Mouse (Mus musculus) CH12.LX (cell line): Measurements from ENCODE around the gene Trp63. TPM values are rescaled to one million over a fixed set of nuclear protein-coding genes. Genes with fewer than 3 reads are reported as not detected.
A peak's percentile ranks its signal among the peaks of the same experiment; 100 is the strongest.

ENCODE experiments used
- DNase-seq: peaks from one replicate; pipeline ENCODE4 v3.0.0-alpha.2; 2013; ENCODE audit errors: extremely low read depth
- H3K27ac ChIP-seq: 2 replicates; pipeline ENCODE4 v1.5.1; 2012; ENCODE audit warnings: low read depth, mild to moderate bottlenecking, control low read depth, moderate library complexity; ENCODE audit not compliant: insufficient read depth
- H3K27me3 ChIP-seq: replicated peaks from 2 replicates; pipeline ENCODE3; 2012; ENCODE audit warnings: inconsistent platforms
- H3K36me3 ChIP-seq, 2 experiments: replicated peaks in 1 of 2; 2 replicates each; pipeline versions ENCODE3 to v1.6.1; 2012; ENCODE audit warnings: inconsistent platforms in 1 of 2, low read length in 1 of 2, mild to moderate bottlenecking in 1 of 2, mixed read lengths in 1 of 2, moderate library complexity in 1 of 2; ENCODE audit not compliant: control insufficient read depth in 1 of 2, insufficient read depth in 1 of 2
- H3K4me1 ChIP-seq, 2 experiments: 2 replicates each; pipeline ENCODE4 v1.6.1; 2012; ENCODE audit warnings: inconsistent platforms in 1 of 2, moderate library complexity in 1 of 2; ENCODE audit not compliant: insufficient read depth in 2 of 2, control insufficient read depth in 1 of 2
- H3K4me2 ChIP-seq: 2 replicates; pipeline ENCODE4 v1.6.1; 2012; ENCODE audit warnings: low read depth, mild to moderate bottlenecking, control low read depth; ENCODE audit not compliant: poor library complexity, insufficient read depth, severe bottlenecking
- H3K4me3 ChIP-seq, 3 experiments: fragments of 150-350 bp in 1 of 3; sonication (generic) in 1 of 3; replicated peaks in 1 of 3; 2 replicates each; pipeline versions ENCODE3 to v1.5.1; 2011 to 2012; ENCODE audit warnings: low read depth in 2 of 3, low read length in 2 of 3, mild to moderate bottlenecking in 2 of 3, moderate library complexity in 2 of 3, control low read depth in 1 of 3, improper control_type of control experiment in 1 of 3, inconsistent platforms in 1 of 3, mixed read lengths in 1 of 3; ENCODE audit not compliant: poor library complexity in 1 of 3
- H3K79me2 ChIP-seq: replicated peaks from 2 replicates; pipeline ENCODE4 v1.6.1; 2012; ENCODE audit warnings: mild to moderate bottlenecking, moderate library complexity; ENCODE audit not compliant: control insufficient read depth, poor library complexity, insufficient read depth, severe bottlenecking; ENCODE audit errors: extremely low read depth
- H3K9ac ChIP-seq: 2 replicates; pipeline ENCODE4 v1.6.1; 2012; ENCODE audit warnings: low read depth, mild to moderate bottlenecking, control low read depth, moderate library complexity; ENCODE audit not compliant: insufficient read depth
- H3K9me3 ChIP-seq: replicated peaks from 2 replicates; pipeline ENCODE3; 2012; ENCODE audit warnings: low read length, inconsistent platforms, mixed read lengths
- BHLHE40 ChIP-seq: IDR thresholded peaks from 2 replicates; pipeline ENCODE4 v1.6.1; 2011; ENCODE audit warnings: mild to moderate bottlenecking, low read depth, low read length, improper control_type of control experiment
- CHD1 ChIP-seq: IDR thresholded peaks from 2 replicates; pipeline ENCODE4 v1.6.1; 2012; ENCODE audit warnings: low read depth, low read length, improper control_type of control experiment, inconsistent platforms
- CHD2 ChIP-seq: IDR thresholded peaks from 2 replicates; pipeline ENCODE4 v1.6.1; 2011; ENCODE audit warnings: low read length, improper control_type of control experiment
- CTCF ChIP-seq, 2 experiments: IDR thresholded peaks in 1 of 2; conservative IDR thresholded peaks in 1 of 2; 2 replicates each; pipeline ENCODE4 v1.5.1; 2011 to 2012; ENCODE audit warnings: low read depth in 2 of 2, low read length in 2 of 2, improper control_type of control experiment in 1 of 2, inconsistent platforms in 1 of 2, mild to moderate bottlenecking in 1 of 2, moderate library complexity in 1 of 2
- E2F4 ChIP-seq: IDR thresholded peaks from 2 replicates; pipeline ENCODE4 v1.6.1; 2011; ENCODE audit warnings: low read depth, low read length, improper control_type of control experiment; ENCODE audit not compliant: insufficient replicate concordance
- ELF1 ChIP-seq: IDR thresholded peaks from 2 replicates; pipeline ENCODE4 v1.6.1; 2014; ENCODE audit warnings: low read depth, mild to moderate bottlenecking, inconsistent platforms, low read length, improper control_type of control experiment
- EP300 ChIP-seq: IDR thresholded peaks from 2 replicates; pipeline ENCODE4 v1.6.1; 2011; ENCODE audit warnings: low read length, improper control_type of control experiment
- ETS1 ChIP-seq: conservative IDR thresholded peaks from 2 replicates; pipeline ENCODE4 v1.6.1; 2012; ENCODE audit warnings: low read depth, mild to moderate bottlenecking, inconsistent platforms, low read length, improper control_type of control experiment, moderate library complexity
- GABPA ChIP-seq: IDR thresholded peaks from 2 replicates; pipeline ENCODE4 v1.6.1; 2012; ENCODE audit warnings: low read depth, low read length, improper control_type of control experiment, inconsistent platforms; ENCODE audit not compliant: insufficient replicate concordance
- HCFC1 ChIP-seq: IDR thresholded peaks from 2 replicates; pipeline ENCODE4 v1.6.1; 2012; ENCODE audit warnings: low read depth, mild to moderate bottlenecking, inconsistent platforms, low read length, improper control_type of control experiment
- IRF4 ChIP-seq: IDR thresholded peaks from 2 replicates; pipeline ENCODE4 v1.6.1; 2014; ENCODE audit warnings: low read depth, mild to moderate bottlenecking, inconsistent platforms, low read length, improper control_type of control experiment
- JUN ChIP-seq: IDR thresholded peaks from 2 replicates; pipeline ENCODE4 v1.6.1; 2011; ENCODE audit warnings: low read depth, mild to moderate bottlenecking, low read length, improper control_type of control experiment, moderate library complexity; ENCODE audit not compliant: insufficient read depth
- JUND ChIP-seq: conservative IDR thresholded peaks from 2 replicates; pipeline ENCODE4 v1.6.1; 2011; ENCODE audit warnings: low read depth, low read length, improper control_type of control experiment
- KAT2A ChIP-seq: IDR thresholded peaks from 2 replicates; pipeline ENCODE4 v1.6.1; 2012; ENCODE audit warnings: low read length, improper control_type of control experiment, inconsistent platforms; ENCODE audit not compliant: insufficient replicate concordance
- MAFK ChIP-seq: IDR thresholded peaks from 2 replicates; pipeline ENCODE4 v1.6.1; 2011; ENCODE audit warnings: low read length, improper control_type of control experiment; ENCODE audit not compliant: insufficient replicate concordance
- MAX ChIP-seq: IDR thresholded peaks from 2 replicates; pipeline ENCODE4 v1.6.1; 2011; ENCODE audit warnings: low read length, improper control_type of control experiment
- MAZ ChIP-seq: IDR thresholded peaks from 2 replicates; pipeline ENCODE4 v1.6.1; 2012; ENCODE audit warnings: low read depth, mild to moderate bottlenecking, inconsistent platforms, low read length, improper control_type of control experiment, moderate library complexity
- MEF2A ChIP-seq: IDR thresholded peaks from 2 replicates; pipeline ENCODE4 v1.6.1; 2014; ENCODE audit warnings: low read depth, mild to moderate bottlenecking, inconsistent platforms, low read length, improper control_type of control experiment, borderline replicate concordance
- MXI1 ChIP-seq: IDR thresholded peaks from 2 replicates; pipeline ENCODE4 v1.6.1; 2011; ENCODE audit warnings: mild to moderate bottlenecking, low read depth, low read length, improper control_type of control experiment
- MYC ChIP-seq: IDR thresholded peaks from 2 replicates; pipeline ENCODE4 v1.6.1; 2011; ENCODE audit warnings: low read depth, mild to moderate bottlenecking, improper control_type of control experiment, low read length
- NELFE ChIP-seq: IDR thresholded peaks from 2 replicates; pipeline ENCODE4 v1.6.1; 2011; ENCODE audit warnings: low read depth, low read length, improper control_type of control experiment
- NRF1 ChIP-seq: IDR thresholded peaks from 2 replicates; pipeline ENCODE4 v1.6.1; 2014; ENCODE audit warnings: low read depth, mild to moderate bottlenecking, inconsistent platforms, low read length, improper control_type of control experiment, moderate library complexity
- PAX5 ChIP-seq: IDR thresholded peaks from 2 replicates; pipeline ENCODE4 v1.6.1; 2012; ENCODE audit warnings: low read length, inconsistent platforms, mixed read lengths
- POLR2A ChIP-seq: IDR thresholded peaks from 2 replicates; pipeline ENCODE4 v1.6.1; 2011; ENCODE audit warnings: low read depth, mild to moderate bottlenecking, improper control_type of control experiment, low read length
- POLR2AphosphoS2 ChIP-seq: IDR thresholded peaks from 2 replicates; pipeline ENCODE4 v1.6.1; 2011; ENCODE audit warnings: low read depth, low read length, improper control_type of control experiment
- RAD21 ChIP-seq: IDR thresholded peaks from 2 replicates; pipeline ENCODE4 v1.6.1; 2011; ENCODE audit warnings: low read depth, mild to moderate bottlenecking, low read length, improper control_type of control experiment, moderate library complexity
- RCOR1 ChIP-seq: conservative IDR thresholded peaks from 2 replicates; pipeline ENCODE4 v1.6.1; 2012; ENCODE audit warnings: low read depth, mild to moderate bottlenecking, inconsistent platforms, low read length, improper control_type of control experiment
- SIN3A ChIP-seq: IDR thresholded peaks from 2 replicates; pipeline ENCODE4 v1.6.1; 2012; ENCODE audit warnings: low read length, improper control_type of control experiment, inconsistent platforms
- SMC3 ChIP-seq: IDR thresholded peaks from 2 replicates; pipeline ENCODE4 v1.6.1; 2011; ENCODE audit warnings: low read depth, low read length, improper control_type of control experiment
- TBP ChIP-seq: conservative IDR thresholded peaks from 2 replicates; pipeline ENCODE4 v1.6.1; 2011; ENCODE audit warnings: low read depth, low read length, improper control_type of control experiment
- TCF12 ChIP-seq: IDR thresholded peaks from 2 replicates; pipeline ENCODE4 v1.6.1; 2014; ENCODE audit warnings: low read depth, mild to moderate bottlenecking, inconsistent platforms, low read length, improper control_type of control experiment
- UBTF ChIP-seq: IDR thresholded peaks from 2 replicates; pipeline ENCODE4 v1.6.1; 2012; ENCODE audit warnings: low read depth, mild to moderate bottlenecking, inconsistent platforms, low read length, improper control_type of control experiment, moderate library complexity
- USF1 ChIP-seq: IDR thresholded peaks from 2 replicates; pipeline ENCODE4 v1.6.1; 2014; ENCODE audit warnings: low read depth, mild to moderate bottlenecking, inconsistent platforms, low read length, improper control_type of control experiment
- USF2 ChIP-seq: conservative IDR thresholded peaks from 2 replicates; pipeline ENCODE4 v1.6.1; 2011; ENCODE audit warnings: low read depth, low read length, improper control_type of control experiment
- ZC3H11A ChIP-seq: IDR thresholded peaks from 2 replicates; pipeline ENCODE4 v1.6.1; 2012; ENCODE audit warnings: low read depth, mild to moderate bottlenecking, inconsistent platforms, low read length, improper control_type of control experiment
- ZKSCAN1 ChIP-seq: IDR thresholded peaks from 2 replicates; pipeline ENCODE4 v1.6.1; 2012; ENCODE audit warnings: low read depth, inconsistent platforms, low read length, improper control_type of control experiment, borderline replicate concordance
- ZMIZ1 ChIP-seq: IDR thresholded peaks from 2 replicates; pipeline ENCODE4 v1.6.1; 2012; ENCODE audit warnings: low read depth, mild to moderate bottlenecking, inconsistent platforms, low read length, improper control_type of control experiment
- ZNF384 ChIP-seq: IDR thresholded peaks from 2 replicates; pipeline ENCODE4 v1.6.1; 2012; ENCODE audit warnings: low read depth, low read length, improper control_type of control experiment, inconsistent platforms
- dilution Hi-C: fragments of 300-500 bp; cut with MboI; formaldehyde crosslinking; loops from 2 replicates; pipeline ENCODE4 v1.14.3; 2020; ENCODE audit warnings: low sequenced_read_pairs; ENCODE audit not compliant: extremely low pct_unique_long_range_greater_than_20kb, extremely low pct_ligation_motif_present
- in situ Hi-C: fragments of 300-500 bp; cut with MboI; formaldehyde crosslinking; loops from 3 replicates; pipeline ENCODE4 v1.14.3; 2019; ENCODE audit warnings: low sequenced_read_pairs, low pct_ligation_motif_present, low pct_unique_long_range_greater_than_20kb, mixed read lengths
- polyA plus RNA-seq: library from polyadenylated mRNA; unstranded; fragments of >175 nt; gene quantifications from 2 replicates; pipeline ENCODE4 v1.2.1, GENCODE M21; 2012; ENCODE audit warnings: low read depth; ENCODE audit not compliant: insufficient read length
- total RNA-seq, 2 experiments: library from RNA; depleted of rRNA; stranded (reverse); fragments of 300-350 nt in 1 of 2; fragments of >200 nt in 1 of 2; gene quantifications; 2 replicates each; pipeline ENCODE4 v1.2.3; 2012 to 2014

The Trp63 gene
- total and polyA plus RNA-seq, 3 experiments, result 10.5 to 28.0 (median 20.6) TPM

GRCm38 (mm10) chr16:25751866-25752265, 68.3 kb downstream of the Trp63 start:
- dilution Hi-C loops (no loop called here), in situ Hi-C loops (loop anchor here (25.0 kb wide), 1 partner anchor 365 kb away; no protein-coding TSS in a partner anchor)
- DNase-seq, result peak; percentile 97
- Histone ChIP-seq H3K36me3 (peaks cover 0 to 44% of the 10 kb centered on the region in 2 experiments), H3K4me1 (peaks cover 14 to 65% of the 10 kb centered on the region in 2 experiments), H3K4me3 (peak overlapping the region; percentile 55 to 68 (median 58)), H3K79me2 (peaks cover 18% of the 10 kb centered on the region), H3K27me3 (no peaks in the 10 kb centered on the region), H3K4me2 (peak overlapping the region; percentile 86), H3K9ac (peak overlapping the region; percentile 74), H3K27ac (peak overlapping the region; percentile 33), H3K9me3 (no peaks in the 10 kb centered on the region)
- peak in 1 of 2 experiments; percentile 7; a peak in 1 of 4 replicates for TF ChIP-seq CTCF (conservative IDR thresholded peaks at IDR 0.05 in 1 of 2, IDR thresholded peaks at IDR 0.05 in 1 of 2; ENCODE audit: low read depth in 2 of 2, low read length in 2 of 2)
- no peak; the same call in none of the 2 replicates for TF ChIP-seq RAD21
- TF ChIP-seq MAX, result peak; percentile 94
- peak; percentile 71 for TF ChIP-seq SIN3A
- TF ChIP-seq GABPA, result no peak
- no peak; the same call in 1 of the 2 replicates for TF ChIP-seq JUN
- no peak for TF ChIP-seq USF1
- TF ChIP-seq MAFK, result peak; percentile 38; the same call in 1 of the 2 replicates
- TF ChIP-seq POLR2AphosphoS2, result peak; percentile 74; the same call in 1 of the 2 replicates
- peak; percentile 90 for TF ChIP-seq TCF12
- no peak for TF ChIP-seq E2F4
- TF ChIP-seq RCOR1, result no peak
- no peak for TF ChIP-seq ZC3H11A
- TF ChIP-seq CHD2, result no peak
- TF ChIP-seq NRF1, result peak; percentile 80
- no peak for TF ChIP-seq USF2
- peak; percentile 74; the same call in 1 of the 2 replicates for TF ChIP-seq MEF2A
- TF ChIP-seq ETS1, result peak; percentile 84
- TF ChIP-seq BHLHE40, result peak; percentile 80
- TF ChIP-seq SMC3, result peak; percentile 11
- TF ChIP-seq MYC, result peak; percentile 83
- TF ChIP-seq HCFC1, result peak; percentile 73
- TF ChIP-seq IRF4, result peak; percentile 68
- TF ChIP-seq MXI1, result peak; percentile 93
- 0 out of 2 replicates have a peak, but pooled peaks have one; percentile 57 for TF ChIP-seq KAT2A
- TF ChIP-seq CHD1, result no peak; the same call in 1 of the 2 replicates
- TF ChIP-seq ZNF384, result peak; percentile 95
- peak; percentile 81 for TF ChIP-seq ZMIZ1
- peak; percentile 82; the same call in 1 of the 2 replicates for TF ChIP-seq MAZ
- no peak for TF ChIP-seq JUND
- TF ChIP-seq POLR2A, result peak; percentile 91
- peak; percentile 70; the same call in 1 of the 2 replicates for TF ChIP-seq EP300
- TF ChIP-seq NELFE, result peak; percentile 80; the same call in 1 of the 2 replicates
- TF ChIP-seq TBP, result peak; percentile 91
- TF ChIP-seq ZKSCAN1, result no peak
- TF ChIP-seq UBTF, result no peak
- TF ChIP-seq PAX5, result no peak
- peak; percentile 77 for TF ChIP-seq ELF1
